Mouse (Mus musculus) megakaryocyte, embryonic 14.5 days (primary cell): ENCODE results near the gene Hoxd12.

ENCODE experiments used
- FLI1 ChIP-seq: IDR thresholded peaks from 2 replicates; pipeline ENCODE4 v1.6.1; 2012; ENCODE audit warnings: low read length, inconsistent platforms, mixed read lengths
- GATA1 ChIP-seq: IDR thresholded peaks from 3 replicates; pipeline ENCODE4 v1.6.1; 2012; ENCODE audit warnings: mixed read lengths, low read length, inconsistent platforms, borderline replicate concordance

- TF ChIP-seq GATA1 = no peak
- no peak for TF ChIP-seq FLI1
These were observed 18.1 kb downstream of the Hoxd12 start for GRCm38 (mm10) chr2:74692808-74693431.
